Mouse (Mus musculus): ENCODE measurements around the gene Rere.

DNA sequence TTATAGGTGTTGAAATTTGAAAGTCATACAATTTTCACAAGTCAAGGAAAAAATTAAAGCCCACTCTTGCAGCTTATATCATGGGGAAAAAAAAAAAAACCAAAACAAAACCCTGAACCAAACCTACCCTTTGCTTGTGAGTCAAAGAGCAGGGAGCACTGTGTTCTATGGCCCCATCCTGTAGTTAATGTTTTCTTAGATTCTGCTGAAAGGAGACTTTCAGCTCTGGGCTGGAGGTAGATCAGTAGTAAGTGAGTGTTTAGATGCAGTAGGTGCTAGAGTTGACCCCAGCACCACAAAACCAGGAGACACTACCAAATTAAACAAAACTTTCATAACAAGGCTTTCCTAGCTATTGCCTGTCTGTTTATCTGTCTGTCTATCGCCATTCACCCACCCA is 133.3 kb downstream of the Rere start:
- TF ChIP-seq POLR2A (IDR thresholded peaks at IDR 0.05; ENCODE audit: borderline replicate concordance, extremely low read depth, insufficient read depth, insufficient read length, poor library complexity, severe bottlenecking) (no peak), CTCF (IDR thresholded peaks at IDR 0.05; ENCODE audit: borderline replicate concordance, extremely low read depth, insufficient read depth, insufficient read length) (no peak)
